Mouse (Mus musculus): ENCODE results near the gene Atxn7.
"Not testable (repeated sequence)": the region's sequence is repeated elsewhere in the genome, so short reads cannot be mapped to it uniquely, and the experiment has no call there.

Gene Atxn7

GRCm38 (mm10) chr14:13961401-13962112 lies at the start of gene Atxn7, which contains the start of gene Thoc7:
TSS of gene Atxn7 (plus strand) at chr14:13961440.
TSS of gene Thoc7 (minus strand) at chr14:13961852.
- DNase-seq, result peak; percentile 68

DNA sequence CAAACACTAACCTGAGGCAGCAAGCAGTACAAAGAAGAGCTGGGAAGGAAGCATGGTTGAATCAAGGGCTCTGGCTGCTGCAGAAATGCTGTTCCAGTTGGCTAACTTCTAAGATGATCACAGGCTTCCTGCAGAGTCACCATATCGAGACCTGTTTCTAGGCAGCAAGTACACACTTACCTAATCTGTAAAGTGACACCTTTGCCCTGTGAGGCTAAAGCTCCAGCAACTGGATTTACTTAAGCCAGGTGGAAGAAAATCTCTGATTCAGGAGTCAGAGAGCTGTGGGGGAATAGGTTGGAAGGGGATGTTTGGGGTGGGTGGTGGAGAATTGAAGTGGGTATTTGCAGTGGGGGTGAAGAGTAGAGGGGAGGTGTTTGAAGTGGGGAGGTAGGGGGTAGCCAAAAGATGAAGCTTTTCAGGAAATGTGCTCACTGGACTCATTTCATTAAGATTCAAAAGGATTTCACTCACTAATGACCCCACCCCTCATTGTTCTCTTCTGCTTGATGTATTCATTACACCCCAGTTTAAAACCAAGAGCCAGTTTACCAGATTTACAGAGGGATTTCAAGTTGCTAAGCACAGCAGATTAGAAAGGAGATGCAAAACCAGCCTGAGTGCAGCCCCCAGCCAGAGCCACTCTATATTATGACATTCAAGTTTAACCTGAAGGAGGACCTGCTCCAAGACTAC lies 46.7 kb upstream of the Atxn7 start, which contains the start of gene Gm281:
Gene Gm281 (minus strand): TSS at position 92 of the 696 bp plus-strand sequence.
- DNase-seq, result no peak

GRCm38 (mm10) chr14:13915207-13915606 lies 46.0 kb upstream of the Atxn7 start:
- DNase-seq, result no peak

- no peak for DNase-seq
Observed at GRCm38 (mm10) chr14:13917208-13917607, 44.0 kb upstream of the Atxn7 start.

DNA sequence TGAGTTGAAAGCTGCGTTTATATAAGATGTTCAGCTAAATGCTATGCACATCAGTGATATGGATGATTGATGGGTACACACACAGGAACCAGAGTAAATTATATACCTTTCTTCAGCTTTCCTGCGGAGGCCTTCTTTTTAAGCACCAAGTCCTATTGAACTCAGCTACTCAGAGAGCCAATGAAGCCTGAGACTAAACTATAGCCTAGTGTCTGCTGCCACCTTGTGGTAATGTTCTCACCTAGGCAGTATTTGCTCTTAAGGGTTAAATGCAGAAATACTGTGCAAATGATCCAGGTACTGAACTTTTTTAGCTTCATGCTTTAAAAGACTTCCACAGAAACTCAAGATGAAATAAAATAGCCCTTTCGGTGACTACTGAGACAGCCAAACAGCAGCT lies 43.6 kb upstream of the Atxn7 start:
- DNase-seq, result peak; percentile 63

DNA sequence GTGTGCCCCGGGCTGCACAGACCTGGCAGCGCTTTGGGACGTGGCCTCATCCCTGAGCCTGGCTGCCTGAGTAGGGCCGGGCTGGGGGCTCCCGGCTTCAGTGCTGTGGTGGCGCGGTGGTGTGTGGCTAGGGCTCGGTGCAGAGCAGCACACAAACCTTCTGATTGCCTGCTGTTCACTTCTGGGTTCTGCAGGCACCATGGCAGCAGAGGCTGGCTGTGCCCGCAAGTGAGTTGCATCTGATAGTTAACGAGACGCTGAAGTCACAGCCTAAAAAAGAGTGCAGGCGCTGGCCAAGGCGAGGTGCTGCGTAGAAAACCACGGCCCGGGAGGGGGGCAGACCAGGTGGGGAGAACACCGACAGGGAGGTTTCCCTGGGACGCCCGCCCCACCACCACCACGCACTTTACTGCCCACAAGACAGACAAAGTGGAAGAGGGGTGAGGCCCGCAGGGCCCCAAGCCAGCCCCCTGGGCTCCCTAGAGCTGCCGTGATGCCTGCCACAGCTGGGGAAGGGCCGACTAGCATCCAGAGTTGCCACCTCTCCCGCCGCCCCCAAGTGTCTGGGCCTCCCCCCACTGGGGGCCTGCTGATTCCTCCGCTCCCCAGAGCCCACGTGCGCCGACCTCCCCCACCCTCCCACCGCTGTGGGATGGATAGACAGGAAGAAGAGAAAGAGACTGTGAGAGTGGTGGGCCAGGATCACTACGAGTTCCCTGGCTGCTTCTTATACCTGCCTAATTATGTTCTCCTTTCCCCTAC lies 27.8 kb upstream of the Atxn7 start:
- DNase-seq, result no peak

GRCm38 (mm10) chr14:13934052-13934371 lies 27.2 kb upstream of the Atxn7 start:
- DNase-seq, result no peak

- no peak for DNase-seq
Observed at GRCm38 (mm10) chr14:13944686-13945085, 16.6 kb upstream of the Atxn7 start.

GRCm38 (mm10) chr14:13948345-13948744 lies 12.9 kb upstream of the Atxn7 start:
- no peak for DNase-seq

DNA sequence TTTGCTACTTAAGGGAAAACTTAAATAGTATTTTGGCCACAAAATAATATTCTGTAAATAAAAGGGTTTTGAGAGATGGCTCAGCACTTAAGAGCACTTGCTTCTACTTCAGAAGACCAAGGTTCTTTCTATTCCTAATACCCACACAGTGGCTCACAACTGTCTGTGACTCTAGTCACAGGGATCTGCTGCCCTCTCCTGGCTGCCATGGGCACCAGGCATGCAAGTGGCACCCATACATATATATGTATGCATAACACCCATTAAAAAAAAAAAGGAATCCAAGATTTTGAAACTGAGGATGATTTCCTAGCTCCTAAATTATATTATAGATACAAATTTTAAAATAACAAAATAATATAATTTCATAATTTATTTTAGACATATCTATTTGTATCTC lies 10.8 kb upstream of the Atxn7 start:
- peak; percentile 27 for DNase-seq

DNA sequence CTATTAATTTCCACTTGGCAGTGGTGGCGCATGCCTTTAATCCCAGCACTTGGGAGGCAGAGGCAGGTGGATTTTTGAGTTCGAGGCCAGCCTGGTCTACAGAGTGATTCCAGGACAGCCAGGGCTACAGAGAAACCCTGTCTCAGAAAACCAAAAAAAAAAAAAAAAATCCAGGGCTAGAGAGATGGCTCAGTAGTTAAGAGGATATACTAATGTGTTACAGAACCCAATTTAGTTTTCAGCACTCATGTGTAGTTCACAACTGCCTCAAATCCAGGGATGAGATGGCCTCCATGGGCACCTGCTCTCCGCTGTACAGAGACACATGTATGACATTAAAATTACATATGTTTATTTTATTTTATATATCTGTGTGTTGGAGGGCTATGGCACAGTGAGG lies 9.1 kb upstream of the Atxn7 start:
- not testable (repeated sequence) for DNase-seq

DNA sequence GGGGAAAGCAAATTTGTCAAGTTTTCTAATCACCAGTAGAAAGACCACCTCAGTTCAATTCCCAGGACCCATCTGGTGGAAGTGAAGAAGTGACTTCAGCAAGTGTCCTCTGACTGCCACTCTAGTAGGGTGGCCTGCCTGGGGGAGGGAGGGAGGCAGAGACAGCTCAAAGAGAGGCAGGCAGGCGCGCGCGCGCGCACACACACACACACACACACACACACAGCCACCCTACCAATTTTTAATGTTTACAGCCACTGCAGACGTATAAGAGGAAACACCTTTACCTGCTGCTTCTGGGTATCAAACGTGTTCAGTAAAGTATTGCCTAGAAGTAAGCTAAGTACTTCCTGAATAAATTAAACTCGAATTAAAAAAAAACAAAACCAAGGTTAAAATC lies 1.2 kb upstream of the Atxn7 start:
- DNase-seq, result peak; percentile 38

DNA sequence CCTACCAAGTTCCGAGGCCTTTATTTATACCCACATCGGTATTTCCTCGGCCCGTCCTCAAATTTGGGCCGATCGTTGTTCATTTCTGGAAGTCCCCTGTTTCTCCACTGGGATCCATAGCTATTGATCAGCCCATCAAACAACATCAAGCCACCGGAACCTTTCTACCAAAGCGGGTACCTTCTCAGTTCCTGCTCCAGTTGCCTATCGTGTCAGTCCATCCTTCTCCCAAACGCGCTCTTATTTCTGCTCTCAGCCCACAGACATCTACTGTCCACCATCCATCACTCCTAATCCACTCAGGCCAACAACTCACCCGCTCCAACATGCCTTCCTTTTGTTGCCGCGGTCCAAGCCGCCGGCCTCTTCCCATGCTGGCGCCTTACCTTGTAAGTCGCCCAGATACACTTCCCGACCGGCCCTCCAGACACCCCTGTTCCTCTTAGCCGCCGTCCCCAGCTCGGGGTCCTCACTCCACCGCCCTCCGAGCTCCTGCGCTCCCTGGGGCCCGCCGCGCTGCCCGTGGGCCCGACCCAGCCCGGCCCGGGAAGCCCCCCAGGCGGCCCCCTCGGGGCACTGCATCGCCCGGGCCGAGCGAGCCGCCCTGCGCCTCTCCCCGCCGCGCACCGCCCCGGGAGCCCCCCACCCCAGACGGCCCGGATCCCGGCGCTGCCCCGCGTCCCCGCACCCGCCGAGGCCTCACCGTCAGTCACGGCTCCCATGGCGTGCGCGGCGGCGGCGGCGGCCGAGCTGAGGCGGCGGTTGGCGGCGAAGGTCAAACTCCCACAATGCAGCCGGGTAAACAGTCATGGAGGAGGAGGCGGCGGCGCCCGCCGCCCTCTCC lies 536 bp upstream of the Atxn7 start:
- DNase-seq, result peak; percentile 78

DNA sequence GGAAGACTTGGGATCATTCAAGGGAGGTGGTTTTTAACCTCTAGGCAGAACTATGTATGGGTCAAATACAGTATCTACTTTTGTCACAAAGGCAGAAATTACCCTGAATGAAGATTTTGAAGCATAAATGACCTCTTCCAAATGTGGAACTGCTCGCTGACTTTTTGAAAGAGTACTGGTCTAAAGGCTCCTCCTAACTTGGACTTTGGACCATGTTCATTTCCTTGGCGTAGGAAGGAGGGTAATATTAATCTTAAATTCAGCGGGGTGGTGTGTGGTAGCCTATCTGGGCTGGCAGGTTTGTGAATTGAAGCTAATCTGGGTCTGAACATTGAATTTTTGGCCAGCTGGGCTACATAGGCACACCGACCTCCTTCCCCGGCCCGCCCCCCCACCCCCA lies 1.2 kb downstream of the Atxn7 start:
- DNase-seq, result no peak

DNA sequence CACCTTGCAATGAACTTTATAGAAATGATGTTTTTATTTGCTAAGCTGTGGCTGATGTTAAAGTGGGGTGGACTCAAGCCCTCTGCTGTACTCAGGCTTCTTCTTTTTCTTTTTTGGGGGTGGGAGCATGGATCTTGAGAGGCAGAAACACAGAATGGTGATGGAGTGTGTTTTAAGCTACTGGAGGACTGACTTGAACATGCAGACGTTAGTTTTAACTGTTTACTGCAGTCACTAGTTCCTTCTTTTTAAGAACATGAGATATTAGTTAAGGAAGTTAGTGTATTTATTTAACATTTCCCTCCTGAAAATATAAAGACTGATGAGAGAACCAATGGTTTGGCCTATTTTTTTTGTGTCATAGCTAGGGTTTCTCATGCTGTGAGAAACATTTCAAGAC lies 2.3 kb downstream of the Atxn7 start:
- no peak for DNase-seq

DNA sequence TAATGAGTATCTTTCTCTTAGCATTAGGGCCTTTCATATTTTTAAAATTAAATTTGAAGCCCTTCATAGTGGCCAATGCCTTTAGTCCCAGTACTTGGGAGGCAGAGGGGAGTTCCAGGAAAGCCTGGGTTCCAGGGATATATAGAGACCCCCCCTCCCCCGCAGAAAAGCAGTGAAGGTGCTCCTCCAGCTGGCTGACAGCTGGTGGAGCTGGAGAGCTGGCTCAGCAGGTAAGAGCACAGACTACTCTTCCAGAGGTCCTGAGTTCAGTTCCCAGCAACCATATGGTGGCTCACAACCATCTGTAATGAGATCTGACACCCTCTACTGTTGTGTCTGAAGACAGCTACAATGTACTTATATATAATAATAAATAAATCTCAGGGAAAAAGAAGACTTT lies 6.4 kb downstream of the Atxn7 start:
- DNase-seq, result no peak

DNA sequence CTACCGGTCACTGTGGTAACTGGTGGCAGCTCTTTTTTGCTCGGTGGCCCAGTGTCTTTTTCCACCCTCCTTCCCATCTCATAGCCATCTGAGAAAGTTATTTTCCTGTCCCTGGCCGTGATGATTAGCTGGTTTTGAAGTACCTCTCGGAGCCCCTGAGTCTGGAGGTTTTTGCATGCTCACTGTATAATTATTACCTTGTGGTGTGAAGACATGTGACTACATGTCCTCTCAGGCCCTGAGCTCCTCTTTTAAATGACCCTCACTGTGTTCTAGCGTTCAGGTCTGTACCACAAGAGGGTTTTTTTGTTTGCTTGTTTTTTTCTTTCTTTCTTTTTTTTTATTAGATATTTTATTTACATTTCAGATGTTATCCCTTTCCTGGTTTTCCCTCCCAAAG lies 7.2 kb downstream of the Atxn7 start:
- peak; percentile 21 for DNase-seq

DNA sequence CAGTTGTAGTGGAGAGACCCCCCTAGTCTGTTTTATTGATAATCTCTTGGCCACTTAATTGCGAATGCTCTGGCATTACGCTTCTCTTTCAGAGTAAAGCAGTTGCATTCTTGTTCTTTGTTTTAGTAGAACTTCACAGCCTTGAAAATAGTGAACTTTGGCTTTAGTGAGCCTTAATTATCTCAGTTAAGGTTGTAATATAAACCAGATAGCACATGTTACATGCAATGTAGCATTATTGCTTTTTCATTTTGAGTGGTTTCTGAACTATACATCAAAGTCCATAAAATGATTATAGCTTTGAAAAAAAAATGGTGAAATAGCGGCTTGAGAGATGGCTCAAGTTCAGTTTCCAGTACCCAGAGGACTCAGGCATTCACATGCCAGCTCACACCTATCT lies 9.3 kb downstream of the Atxn7 start:
- DNase-seq, result no peak

GRCm38 (mm10) chr14:13971644-13972234 lies 10.5 kb downstream of the Atxn7 start:
- DNase-seq, result no peak

DNA sequence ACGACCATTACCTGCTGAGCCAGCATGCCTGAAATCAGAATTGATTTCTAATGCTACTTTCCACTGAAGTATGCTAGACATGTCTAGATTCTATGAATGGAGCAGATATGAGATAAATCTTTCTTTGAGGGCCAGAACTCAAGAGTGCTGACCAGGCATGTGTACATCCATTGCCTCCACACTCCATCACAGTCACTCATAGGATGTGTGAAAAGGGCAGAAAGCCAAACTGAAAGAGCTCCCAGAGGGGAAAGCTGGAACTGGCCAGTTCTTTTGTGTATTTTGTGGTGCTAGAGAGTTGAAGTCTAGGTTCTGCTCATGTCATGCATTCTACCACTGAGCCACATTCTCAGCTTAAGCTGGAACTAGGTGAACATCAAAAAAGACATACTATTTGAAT lies 16.3 kb downstream of the Atxn7 start:
- DNase-seq, result no peak

- no peak for DNase-seq
Observed at GRCm38 (mm10) chr14:13981286-13981685, 20.0 kb downstream of the Atxn7 start.

GRCm38 (mm10) chr14:13982174-13982573 lies 20.9 kb downstream of the Atxn7 start:
- DNase-seq, result no peak

Data from kidney, postnatal 14 days (tissue).